Mouse (Mus musculus) CH12.LX (cell line): ENCODE results near the gene Rps6kb2. TPM values are rescaled to one million over a fixed set of nuclear protein-coding genes. Genes with fewer than 3 reads are reported as not detected.
A peak's percentile ranks its signal among the peaks of the same experiment; 100 is the strongest.

Source experiments
- DNase-seq: peaks from one replicate; pipeline ENCODE4 v3.0.0-alpha.2; 2013; ENCODE audit errors: extremely low read depth
- H3K27ac ChIP-seq: 2 replicates; pipeline ENCODE4 v1.5.1; 2012; ENCODE audit warnings: low read depth, mild to moderate bottlenecking, control low read depth, moderate library complexity; ENCODE audit not compliant: insufficient read depth
- H3K27me3 ChIP-seq: replicated peaks from 2 replicates; pipeline ENCODE3; 2012; ENCODE audit warnings: inconsistent platforms
- H3K36me3 ChIP-seq, 2 experiments: replicated peaks in 1 of 2; 2 replicates each; pipeline versions ENCODE3 to v1.6.1; 2012; ENCODE audit warnings: inconsistent platforms in 1 of 2, low read length in 1 of 2, mild to moderate bottlenecking in 1 of 2, mixed read lengths in 1 of 2, moderate library complexity in 1 of 2; ENCODE audit not compliant: control insufficient read depth in 1 of 2, insufficient read depth in 1 of 2
- H3K4me1 ChIP-seq, 2 experiments: 2 replicates each; pipeline ENCODE4 v1.6.1; 2012; ENCODE audit warnings: inconsistent platforms in 1 of 2, moderate library complexity in 1 of 2; ENCODE audit not compliant: insufficient read depth in 2 of 2, control insufficient read depth in 1 of 2
- H3K4me2 ChIP-seq: 2 replicates; pipeline ENCODE4 v1.6.1; 2012; ENCODE audit warnings: low read depth, mild to moderate bottlenecking, control low read depth; ENCODE audit not compliant: poor library complexity, insufficient read depth, severe bottlenecking
- H3K4me3 ChIP-seq, 3 experiments: fragments of 150-350 bp in 1 of 3; sonication (generic) in 1 of 3; replicated peaks in 1 of 3; 2 replicates each; pipeline versions ENCODE3 to v1.5.1; 2011 to 2012; ENCODE audit warnings: low read depth in 2 of 3, low read length in 2 of 3, mild to moderate bottlenecking in 2 of 3, moderate library complexity in 2 of 3, control low read depth in 1 of 3, improper control_type of control experiment in 1 of 3, inconsistent platforms in 1 of 3, mixed read lengths in 1 of 3; ENCODE audit not compliant: poor library complexity in 1 of 3
- H3K79me2 ChIP-seq: replicated peaks from 2 replicates; pipeline ENCODE4 v1.6.1; 2012; ENCODE audit warnings: mild to moderate bottlenecking, moderate library complexity; ENCODE audit not compliant: control insufficient read depth, poor library complexity, insufficient read depth, severe bottlenecking; ENCODE audit errors: extremely low read depth
- H3K9ac ChIP-seq: 2 replicates; pipeline ENCODE4 v1.6.1; 2012; ENCODE audit warnings: low read depth, mild to moderate bottlenecking, control low read depth, moderate library complexity; ENCODE audit not compliant: insufficient read depth
- H3K9me3 ChIP-seq: replicated peaks from 2 replicates; pipeline ENCODE3; 2012; ENCODE audit warnings: low read length, inconsistent platforms, mixed read lengths
- CHD2 ChIP-seq: IDR thresholded peaks from 2 replicates; pipeline ENCODE4 v1.6.1; 2011; ENCODE audit warnings: low read length, improper control_type of control experiment
- CTCF ChIP-seq, 2 experiments: IDR thresholded peaks in 1 of 2; conservative IDR thresholded peaks in 1 of 2; 2 replicates each; pipeline ENCODE4 v1.5.1; 2011 to 2012; ENCODE audit warnings: low read depth in 2 of 2, low read length in 2 of 2, improper control_type of control experiment in 1 of 2, inconsistent platforms in 1 of 2, mild to moderate bottlenecking in 1 of 2, moderate library complexity in 1 of 2
- E2F4 ChIP-seq: IDR thresholded peaks from 2 replicates; pipeline ENCODE4 v1.6.1; 2011; ENCODE audit warnings: low read depth, low read length, improper control_type of control experiment; ENCODE audit not compliant: insufficient replicate concordance
- ELF1 ChIP-seq: IDR thresholded peaks from 2 replicates; pipeline ENCODE4 v1.6.1; 2014; ENCODE audit warnings: low read depth, mild to moderate bottlenecking, inconsistent platforms, low read length, improper control_type of control experiment
- GABPA ChIP-seq: IDR thresholded peaks from 2 replicates; pipeline ENCODE4 v1.6.1; 2012; ENCODE audit warnings: low read depth, low read length, improper control_type of control experiment, inconsistent platforms; ENCODE audit not compliant: insufficient replicate concordance
- HCFC1 ChIP-seq: IDR thresholded peaks from 2 replicates; pipeline ENCODE4 v1.6.1; 2012; ENCODE audit warnings: low read depth, mild to moderate bottlenecking, inconsistent platforms, low read length, improper control_type of control experiment
- IRF4 ChIP-seq: IDR thresholded peaks from 2 replicates; pipeline ENCODE4 v1.6.1; 2014; ENCODE audit warnings: low read depth, mild to moderate bottlenecking, inconsistent platforms, low read length, improper control_type of control experiment
- JUN ChIP-seq: IDR thresholded peaks from 2 replicates; pipeline ENCODE4 v1.6.1; 2011; ENCODE audit warnings: low read depth, mild to moderate bottlenecking, low read length, improper control_type of control experiment, moderate library complexity; ENCODE audit not compliant: insufficient read depth
- JUND ChIP-seq: conservative IDR thresholded peaks from 2 replicates; pipeline ENCODE4 v1.6.1; 2011; ENCODE audit warnings: low read depth, low read length, improper control_type of control experiment
- MAFK ChIP-seq: IDR thresholded peaks from 2 replicates; pipeline ENCODE4 v1.6.1; 2011; ENCODE audit warnings: low read length, improper control_type of control experiment; ENCODE audit not compliant: insufficient replicate concordance
- MAX ChIP-seq: IDR thresholded peaks from 2 replicates; pipeline ENCODE4 v1.6.1; 2011; ENCODE audit warnings: low read length, improper control_type of control experiment
- MAZ ChIP-seq: IDR thresholded peaks from 2 replicates; pipeline ENCODE4 v1.6.1; 2012; ENCODE audit warnings: low read depth, mild to moderate bottlenecking, inconsistent platforms, low read length, improper control_type of control experiment, moderate library complexity
- MEF2A ChIP-seq: IDR thresholded peaks from 2 replicates; pipeline ENCODE4 v1.6.1; 2014; ENCODE audit warnings: low read depth, mild to moderate bottlenecking, inconsistent platforms, low read length, improper control_type of control experiment, borderline replicate concordance
- NRF1 ChIP-seq: IDR thresholded peaks from 2 replicates; pipeline ENCODE4 v1.6.1; 2014; ENCODE audit warnings: low read depth, mild to moderate bottlenecking, inconsistent platforms, low read length, improper control_type of control experiment, moderate library complexity
- POLR2A ChIP-seq: IDR thresholded peaks from 2 replicates; pipeline ENCODE4 v1.6.1; 2011; ENCODE audit warnings: low read depth, mild to moderate bottlenecking, improper control_type of control experiment, low read length
- POLR2AphosphoS2 ChIP-seq: IDR thresholded peaks from 2 replicates; pipeline ENCODE4 v1.6.1; 2011; ENCODE audit warnings: low read depth, low read length, improper control_type of control experiment
- RAD21 ChIP-seq: IDR thresholded peaks from 2 replicates; pipeline ENCODE4 v1.6.1; 2011; ENCODE audit warnings: low read depth, mild to moderate bottlenecking, low read length, improper control_type of control experiment, moderate library complexity
- SIN3A ChIP-seq: IDR thresholded peaks from 2 replicates; pipeline ENCODE4 v1.6.1; 2012; ENCODE audit warnings: low read length, improper control_type of control experiment, inconsistent platforms
- SMC3 ChIP-seq: IDR thresholded peaks from 2 replicates; pipeline ENCODE4 v1.6.1; 2011; ENCODE audit warnings: low read depth, low read length, improper control_type of control experiment
- TBP ChIP-seq: conservative IDR thresholded peaks from 2 replicates; pipeline ENCODE4 v1.6.1; 2011; ENCODE audit warnings: low read depth, low read length, improper control_type of control experiment
- TCF12 ChIP-seq: IDR thresholded peaks from 2 replicates; pipeline ENCODE4 v1.6.1; 2014; ENCODE audit warnings: low read depth, mild to moderate bottlenecking, inconsistent platforms, low read length, improper control_type of control experiment
- UBTF ChIP-seq: IDR thresholded peaks from 2 replicates; pipeline ENCODE4 v1.6.1; 2012; ENCODE audit warnings: low read depth, mild to moderate bottlenecking, inconsistent platforms, low read length, improper control_type of control experiment, moderate library complexity
- USF1 ChIP-seq: IDR thresholded peaks from 2 replicates; pipeline ENCODE4 v1.6.1; 2014; ENCODE audit warnings: low read depth, mild to moderate bottlenecking, inconsistent platforms, low read length, improper control_type of control experiment
- USF2 ChIP-seq: conservative IDR thresholded peaks from 2 replicates; pipeline ENCODE4 v1.6.1; 2011; ENCODE audit warnings: low read depth, low read length, improper control_type of control experiment
- ZKSCAN1 ChIP-seq: IDR thresholded peaks from 2 replicates; pipeline ENCODE4 v1.6.1; 2012; ENCODE audit warnings: low read depth, inconsistent platforms, low read length, improper control_type of control experiment, borderline replicate concordance
- ZMIZ1 ChIP-seq: IDR thresholded peaks from 2 replicates; pipeline ENCODE4 v1.6.1; 2012; ENCODE audit warnings: low read depth, mild to moderate bottlenecking, inconsistent platforms, low read length, improper control_type of control experiment
- ZNF384 ChIP-seq: IDR thresholded peaks from 2 replicates; pipeline ENCODE4 v1.6.1; 2012; ENCODE audit warnings: low read depth, low read length, improper control_type of control experiment, inconsistent platforms
- dilution Hi-C: fragments of 300-500 bp; cut with MboI; formaldehyde crosslinking; loops from 2 replicates; pipeline ENCODE4 v1.14.3; 2020; ENCODE audit warnings: low sequenced_read_pairs; ENCODE audit not compliant: extremely low pct_unique_long_range_greater_than_20kb, extremely low pct_ligation_motif_present
- in situ Hi-C: fragments of 300-500 bp; cut with MboI; formaldehyde crosslinking; loops from 3 replicates; pipeline ENCODE4 v1.14.3; 2019; ENCODE audit warnings: low sequenced_read_pairs, low pct_ligation_motif_present, low pct_unique_long_range_greater_than_20kb, mixed read lengths
- polyA plus RNA-seq: library from polyadenylated mRNA; unstranded; fragments of >175 nt; gene quantifications from 2 replicates; pipeline ENCODE4 v1.2.1, GENCODE M21; 2012; ENCODE audit warnings: low read depth; ENCODE audit not compliant: insufficient read length
- total RNA-seq, 2 experiments: library from RNA; depleted of rRNA; stranded (reverse); fragments of 300-350 nt in 1 of 2; fragments of >200 nt in 1 of 2; gene quantifications; 2 replicates each; pipeline ENCODE4 v1.2.3; 2012 to 2014

Rps6kb2 gene
- total and polyA plus RNA-seq, 3 experiments, result 9.7 to 26.6 (median 20.7) TPM

GRCm38 (mm10) chr19:4162646-4163542 is at the start of gene Rps6kb2 (continued):
- TF ChIP-seq POLR2A, result peak; percentile 74

DNA sequence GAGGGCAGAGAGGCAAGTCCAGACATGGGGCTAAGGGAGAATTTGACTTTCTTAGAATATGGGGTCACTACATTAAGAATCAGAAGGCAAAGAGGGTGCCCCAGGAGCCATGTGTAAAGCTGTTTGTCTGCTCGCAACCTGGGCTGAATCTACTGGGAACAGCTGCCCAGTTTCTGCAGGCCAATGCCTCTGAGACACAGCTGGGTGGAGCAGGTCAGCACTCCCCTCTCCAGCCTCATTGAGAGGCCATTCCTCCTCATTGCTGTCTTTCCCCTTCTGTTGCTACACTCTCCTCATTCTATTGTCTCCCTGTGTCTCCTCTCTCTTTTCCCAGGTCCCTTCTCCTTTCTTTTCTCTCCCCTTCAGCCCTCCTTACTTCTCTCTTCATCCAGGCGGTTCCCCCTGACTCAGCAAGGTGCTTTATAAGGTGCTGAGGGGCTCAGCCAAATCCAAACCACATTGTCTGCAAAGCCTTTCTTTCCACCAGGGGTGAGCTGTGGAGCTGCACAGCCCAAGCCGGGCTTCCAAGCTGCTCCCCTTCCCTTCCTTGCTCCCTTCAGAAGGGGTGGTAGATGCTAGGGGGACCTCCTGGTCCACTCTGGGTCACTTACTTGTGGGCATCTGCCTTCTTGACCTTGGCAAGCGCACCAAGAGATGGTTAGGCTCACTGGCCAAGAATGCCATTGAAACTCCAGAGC is 48.9 kb upstream of the Rps6kb2 start:
- TF ChIP-seq TBP (no peak), CTCF (conservative IDR thresholded peaks at IDR 0.05 in 1 of 2, IDR thresholded peaks at IDR 0.05 in 1 of 2; ENCODE audit: low read depth in 2 of 2, low read length in 2 of 2) (no peak), TCF12 (no peak), HCFC1 (no peak), ELF1 (no peak), RAD21 (no peak), UBTF (no peak), ZNF384 (no peak), E2F4 (no peak), NRF1 (no peak), USF2 (no peak), JUN (no peak), MEF2A (no peak), MAZ (no peak)
- H3K27ac ChIP-seq, result no peak overlapping the region
- H3K9me3 ChIP-seq, result no peaks in the 10 kb centered on the region
- no peaks in the 10 kb centered on the region for H3K79me2 ChIP-seq
- no peak overlapping the region for H3K4me2 ChIP-seq
- in situ Hi-C loops (no loop called here), dilution Hi-C loops (no loop called here)
- H3K4me1 ChIP-seq, result peaks cover 19 to 25% of the 10 kb centered on the region in 2 experiments
- DNase-seq, result no peak
- peaks cover 59% of the 10 kb centered on the region for H3K27me3 ChIP-seq
- no peak overlapping the region for H3K4me3 ChIP-seq
- no peaks in the 10 kb centered on the region for H3K36me3 ChIP-seq
- H3K9ac ChIP-seq, result no peak overlapping the region

DNA sequence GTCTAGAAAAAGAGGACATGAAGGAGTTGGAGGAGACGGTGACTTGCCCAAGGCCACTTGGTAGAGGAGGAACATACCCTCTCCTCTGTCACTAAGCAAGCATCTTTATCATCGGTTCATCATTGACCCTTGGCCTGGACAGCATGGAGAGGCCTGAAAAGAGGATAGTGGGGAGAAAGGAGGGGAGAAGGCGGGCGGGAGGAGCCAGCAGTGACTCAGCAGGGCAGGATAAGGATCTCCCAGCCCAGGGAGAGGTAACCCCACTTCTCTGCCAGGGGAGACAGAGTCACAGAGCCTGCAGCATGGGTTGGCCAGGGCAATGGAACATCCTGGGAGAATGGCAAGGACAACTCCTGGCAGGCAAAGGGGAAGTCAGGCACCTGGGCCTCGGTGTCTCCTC is 45.4 kb upstream of the Rps6kb2 start:
- Histone ChIP-seq H3K79me2 (no peaks in the 10 kb centered on the region), H3K27ac (no peak overlapping the region), H3K9me3 (no peaks in the 10 kb centered on the region), H3K9ac (no peak overlapping the region)
- TF ChIP-seq JUND (no peak), GABPA (no peak), USF1 (no peak), POLR2AphosphoS2 (no peak), MAX (no peak), ZKSCAN1 (no peak), ZNF384 (no peak), SMC3 (no peak), NRF1 (no peak), IRF4 (no peak), ELF1 (no peak), E2F4 (no peak), CHD2 (no peak), MAFK (no peak), MEF2A (no peak), SIN3A (no peak), USF2 (no peak), ZMIZ1 (no peak)
- TF ChIP-seq, all 38 proteins: peak for 0
- H3K4me2 ChIP-seq, result no peak overlapping the region
- no peak overlapping the region for H3K4me3 ChIP-seq
- H3K4me1 ChIP-seq, result peaks cover 15 to 25% of the 10 kb centered on the region in 2 experiments
- peaks cover 30% of the 10 kb centered on the region for H3K27me3 ChIP-seq
- dilution Hi-C loops (no loop called here), in situ Hi-C loops (no loop called here)
- no peaks in the 10 kb centered on the region for H3K36me3 ChIP-seq
- no peak for DNase-seq
